Mouse (Mus musculus): ENCODE measurements at regions not wholly inside any gene's neighbourhood (a gene's known extent, or its start where the extent isn't known, plus 50 kb on each side); places are given as distances from the start of the nearest gene placed in this dataset.

GRCm38 (mm10) chr17:51937707-51938106 lies 104.6 kb upstream of the Satb1 start:
- H3K9me3 ChIP-seq (replicated peaks; ENCODE audit: insufficient read depth, low read length), result no peaks in the 10 kb centered on the region
- DNase-seq (ENCODE audit: low read depth, low spot score), result no peak
- H3K4me1 ChIP-seq (ENCODE audit: control insufficient read depth in 1 of 2, insufficient read depth in 2 of 2, low read length in 2 of 2), result no peaks in the 10 kb centered on the region
- TF ChIP-seq CHD1 (IDR thresholded peaks at IDR 0.05; ENCODE audit: low read depth, low read length), result no peak
- no peak for TF ChIP-seq MEF2A (IDR thresholded peaks at IDR 0.05; ENCODE audit: extremely low read depth, insufficient replicate concordance, low read depth, low read length, poor library complexity, severe bottlenecking)
- TF ChIP-seq MAX (IDR thresholded peaks at IDR 0.05; ENCODE audit: low read length), result no peak
- TF ChIP-seq ETS1 (IDR thresholded peaks at IDR 0.05; ENCODE audit: low read depth, low read length), result no peak
- no peak for TF ChIP-seq ZKSCAN1 (IDR thresholded peaks at IDR 0.05; ENCODE audit: low read depth, low read length)
- no peak for TF ChIP-seq MAZ (IDR thresholded peaks at IDR 0.05; ENCODE audit: low read depth, low read length)
- no peak for TF ChIP-seq RAD21 (IDR thresholded peaks at IDR 0.05; ENCODE audit: low read depth, low read length)
- TF ChIP-seq MAFK (IDR thresholded peaks at IDR 0.05; ENCODE audit: borderline replicate concordance, low read depth, low read length), result no peak
- no peak for TF ChIP-seq TBP (IDR thresholded peaks at IDR 0.05; ENCODE audit: low read depth, low read length)
- TF ChIP-seq CHD2 (IDR thresholded peaks at IDR 0.05; ENCODE audit: low read length), result no peak
- TF ChIP-seq POLR2A (IDR thresholded peaks at IDR 0.05; ENCODE audit: control insufficient read depth in 1 of 2, insufficient read depth in 1 of 2, low read depth in 1 of 2, low read length in 2 of 2, poor library complexity in 1 of 2), result no peak
- TF ChIP-seq HCFC1 (IDR thresholded peaks at IDR 0.05; ENCODE audit: low read depth, low read length), result no peak
- no peak for TF ChIP-seq MYC (IDR thresholded peaks at IDR 0.05; ENCODE audit: low read depth, low read length)
- TF ChIP-seq GATA1 (IDR thresholded peaks at IDR 0.05; ENCODE audit: low read depth, low read length), result no peak
- no peak for TF ChIP-seq POLR2AphosphoS5 (IDR thresholded peaks at IDR 0.05; ENCODE audit: borderline replicate concordance, low read depth, low read length)
- H3K27me3 ChIP-seq (ENCODE audit: control insufficient read depth in 1 of 2, insufficient read depth in 2 of 2, low read length in 2 of 2), result no peaks in the 10 kb centered on the region
- no peak overlapping the region for H3K9ac ChIP-seq (ENCODE audit: control insufficient read depth, low read depth, low read length, poor library complexity, severe bottlenecking)
- H3K4me3 ChIP-seq (ENCODE audit: control insufficient read depth in 1 of 2, insufficient read depth in 1 of 2, low read depth in 2 of 2, low read length in 2 of 2), result no peak overlapping the region
- H3K36me3 ChIP-seq (ENCODE audit: control insufficient read depth in 1 of 2, insufficient read depth in 2 of 2, low read length in 2 of 2), result no peaks in the 10 kb centered on the region
- H3K27ac ChIP-seq (ENCODE audit: control insufficient read depth, low read depth, low read length), result no peak overlapping the region
- H3K79me2 ChIP-seq (ENCODE audit: control insufficient read depth, insufficient read depth, low read length, poor library complexity), result no peaks in the 10 kb centered on the region

- Histone ChIP-seq H3K79me2 (ENCODE audit: control insufficient read depth, insufficient read depth, low read length, poor library complexity) (no peaks in the 10 kb centered on the region), H3K27ac (ENCODE audit: control insufficient read depth, low read depth, low read length) (no peak overlapping the region), H3K27me3 (ENCODE audit: control insufficient read depth in 1 of 2, insufficient read depth in 2 of 2, low read length in 2 of 2) (no peaks in the 10 kb centered on the region), H3K4me1 (ENCODE audit: control insufficient read depth in 1 of 2, insufficient read depth in 2 of 2, low read length in 2 of 2) (no peaks in the 10 kb centered on the region), H3K4me3 (ENCODE audit: control insufficient read depth in 1 of 2, insufficient read depth in 1 of 2, low read depth in 2 of 2, low read length in 2 of 2) (no peak overlapping the region), H3K9ac (ENCODE audit: control insufficient read depth, low read depth, low read length, poor library complexity, severe bottlenecking) (no peak overlapping the region), H3K36me3 (ENCODE audit: control insufficient read depth in 1 of 2, insufficient read depth in 2 of 2, low read length in 2 of 2) (no peaks in the 10 kb centered on the region), H3K9me3 (replicated peaks; ENCODE audit: insufficient read depth, low read length) (no peaks in the 10 kb centered on the region)
- no peak for DNase-seq (ENCODE audit: low read depth, low spot score)
- TF ChIP-seq UBTF (IDR thresholded peaks at IDR 0.05; ENCODE audit: borderline replicate concordance, insufficient read depth, low read depth, low read length) (no peak), ZNF384 (IDR thresholded peaks at IDR 0.05; ENCODE audit: low read depth, low read length) (no peak), TBP (IDR thresholded peaks at IDR 0.05; ENCODE audit: low read depth, low read length) (no peak), POLR2AphosphoS2 (IDR thresholded peaks at IDR 0.05; ENCODE audit: low read length) (no peak), EP300 (IDR thresholded peaks at IDR 0.05; ENCODE audit: low read depth in 1 of 2, low read length in 2 of 2) (no peak), E2F4 (IDR thresholded peaks at IDR 0.05; ENCODE audit: borderline replicate concordance, low read depth, low read length) (no peak), TCF12 (IDR thresholded peaks at IDR 0.05; ENCODE audit: low read depth, low read length) (no peak), MYB (IDR thresholded peaks at IDR 0.05; ENCODE audit: low read depth, low read length) (no peak), RCOR1 (IDR thresholded peaks at IDR 0.05; ENCODE audit: low read depth, low read length) (no peak), CHD2 (IDR thresholded peaks at IDR 0.05; ENCODE audit: low read length) (no peak), ETS1 (IDR thresholded peaks at IDR 0.05; ENCODE audit: low read depth, low read length) (no peak), MAZ (IDR thresholded peaks at IDR 0.05; ENCODE audit: low read depth, low read length) (no peak), NRF1 (IDR thresholded peaks at IDR 0.05; ENCODE audit: insufficient read depth, low read depth, low read length, poor library complexity, severe bottlenecking) (no peak), SMC3 (IDR thresholded peaks at IDR 0.05; ENCODE audit: low read depth, low read length) (no peak), USF2 (IDR thresholded peaks at IDR 0.05; ENCODE audit: borderline replicate concordance in 1 of 2, insufficient read depth in 1 of 2, low read depth in 1 of 2, low read length in 2 of 2) (no peak)
Measured at GRCm38 (mm10) chr17:51936071-51936470, 103.0 kb upstream of the Satb1 start.
